Mouse (Mus musculus) heart, adult 18-20 months (tissue): Measurements from ENCODE around the gene Brd7. TPM values are rescaled to one million over a fixed set of nuclear protein-coding genes. Genes with fewer than 3 reads are reported as not detected.

Source experiments
- DNase-seq, 2 experiments: peaks; one replicate each; pipeline ENCODE4 v3.0.0; 2021 to 2022; ENCODE audit warnings: mixed read lengths in 1 of 2
- total RNA-seq, 2 experiments: library from RNA; stranded (reverse); gene quantifications; 2 replicates each; pipeline ENCODE4 v1.2.3; 2021

The Brd7 gene
- total RNA-seq, 2 experiments from 2014 or later, result 70.0 to 74.0 TPM

DNA sequence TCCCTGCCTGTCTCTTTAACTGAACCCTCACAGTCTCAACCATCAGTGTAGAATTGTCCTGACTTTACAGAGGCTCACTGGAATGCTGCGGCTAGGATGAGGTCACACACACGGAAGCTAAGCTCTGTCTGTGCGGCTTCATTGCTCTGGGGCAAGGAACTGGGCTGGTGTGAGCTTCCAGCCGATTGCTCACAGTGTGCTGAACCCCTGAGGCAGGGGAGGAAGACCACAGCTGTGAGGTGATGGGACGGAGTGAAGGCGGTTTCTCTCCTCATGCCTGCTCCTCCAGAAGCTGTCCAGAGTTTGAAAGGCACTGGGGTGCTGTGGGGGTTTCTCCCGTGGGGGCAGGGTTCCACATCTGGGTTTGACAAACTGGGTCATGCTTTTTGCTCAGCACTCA lies 77.3 kb downstream of the Brd7 start:
- peak; percentile 41 to 57 for DNase-seq

- DNase-seq, result no peak
These were observed 78.5 kb downstream of the Brd7 start for GRCm38 (mm10) chr8:88283243-88284115.

DNA sequence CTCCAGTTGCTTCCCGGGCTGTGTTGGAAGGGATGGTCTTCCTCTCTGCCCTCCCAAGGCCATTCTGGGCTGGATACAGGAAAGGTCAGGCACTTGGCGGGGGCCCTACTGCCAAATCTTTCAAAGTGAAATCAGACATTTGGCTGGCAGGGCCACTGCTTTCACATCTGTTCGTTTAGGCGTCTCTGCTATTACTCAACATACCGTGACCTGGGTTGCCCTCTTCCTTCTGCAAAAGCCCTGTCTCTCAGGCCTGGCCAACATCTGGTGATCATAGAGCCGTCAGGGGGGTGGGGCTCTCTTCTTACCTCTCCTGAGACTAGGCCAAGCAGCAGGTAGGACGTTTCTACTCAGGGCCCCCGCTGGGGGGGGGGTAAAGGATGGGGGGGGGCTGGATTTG lies 79.3 kb downstream of the Brd7 start:
- peak; percentile 89 to 93 for DNase-seq

Other genes starting within 250 kb of the Brd7 start
- 10 to 100 TPM; 36.0 to 37.5 TPM for gene Cnep1r1, start 243.4 kb downstream of the Brd7 start, total RNA-seq
- 10 to 100 TPM; 20.6 to 21.7 TPM for gene Heatr3, start 224.3 kb downstream of the Brd7 start, total RNA-seq
- 10 to 100 TPM; 17.6 to 19.3 TPM for gene Tent4b, start 163.0 kb downstream of the Brd7 start, total RNA-seq
- gene Adcy7, start 89.8 kb downstream of the Brd7 start, total RNA-seq, result 1 to 10 TPM; 4.6 to 6.4 TPM
- 1 to 10 TPM; 2.4 to 2.8 TPM for gene Nkd1, start 159.2 kb upstream of the Brd7 start, total RNA-seq